Mouse (Mus musculus) layer of hippocampus, postnatal 25 days (tissue): ENCODE measurements at regions not wholly inside any gene's neighbourhood (a gene's known extent, or its start where the extent isn't known, plus 50 kb on each side); places are given as distances from the start of the nearest gene placed in this dataset.

Source experiments
- DNase-seq, 2 experiments: peaks; one replicate each; pipeline ENCODE4 v3.0.0; 2022; ENCODE audit warnings: mixed read lengths in 2 of 2, low spot score in 1 of 2; ENCODE audit errors: extremely low spot score in 1 of 2

DNA sequence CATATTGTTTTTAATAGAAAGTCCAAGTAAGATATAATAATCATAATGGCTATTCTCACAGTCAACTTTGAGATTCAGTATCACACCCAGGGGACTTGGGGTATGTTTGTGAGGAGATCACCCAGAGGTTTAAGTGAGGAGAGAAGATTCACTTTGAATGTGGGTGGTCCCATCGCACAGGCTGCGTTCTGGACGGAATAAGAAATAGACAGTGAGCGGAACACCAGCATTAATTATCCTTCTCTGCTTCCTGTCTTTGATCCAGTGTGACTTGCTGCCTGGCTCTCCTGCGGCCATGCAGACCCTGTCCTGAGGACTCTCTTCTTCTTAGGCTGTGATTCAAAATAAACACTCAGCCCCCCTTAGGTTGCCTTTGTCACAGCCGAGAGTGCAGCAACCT, 60.6 kb upstream of the Kras start:
- DNase-seq = no peak

- DNase-seq = no peak
These were observed 59.0 kb upstream of the Kras start for GRCm38 (mm10) chr6:145309025-145309424.

DNA sequence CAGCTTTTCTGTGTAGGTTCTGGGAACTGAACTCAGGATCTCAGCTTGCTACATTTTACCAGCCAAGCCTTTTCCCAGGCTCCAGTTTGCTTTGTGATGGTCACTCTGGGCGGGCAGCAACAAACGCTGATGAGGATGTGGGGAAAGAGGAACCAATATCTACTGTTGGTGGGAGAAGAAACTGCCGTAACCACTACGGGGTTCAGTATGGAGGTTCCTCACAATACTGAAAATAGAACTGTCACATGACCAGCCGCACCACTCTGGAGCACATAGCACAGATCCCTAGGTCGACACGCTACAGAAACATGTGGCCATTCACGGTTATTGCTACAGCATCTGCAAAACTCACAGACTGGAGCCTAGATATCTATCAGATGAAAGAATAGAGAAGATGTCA, 57.2 kb upstream of the Kras start:
- DNase-seq = no peak

- peak in 1 of 2 experiments; percentile 23 for DNase-seq
These were observed 56.5 kb upstream of the Kras start for GRCm38 (mm10) chr6:145306331-145307124.

GRCm38 (mm10) chr6:145305669-145306068, 55.6 kb upstream of the Kras start:
- DNase-seq = no peak

GRCm38 (mm10) chr6:145303641-145304070, 53.6 kb upstream of the Kras start:
- DNase-seq = peak in 1 of 2 experiments; percentile 27

GRCm38 (mm10) chr6:145302907-145303640, 53.0 kb upstream of the Kras start:
- no peak for DNase-seq

GRCm38 (mm10) chr6:145302105-145302504, 52.1 kb upstream of the Kras start:
- DNase-seq = no peak

- no peak for DNase-seq
These were observed 50.3 kb upstream of the Kras start for GRCm38 (mm10) chr6:145300266-145300858.
